Comparison of ENCODE assay signal across 8 mouse cellular contexts in the genomic region with DNA sequence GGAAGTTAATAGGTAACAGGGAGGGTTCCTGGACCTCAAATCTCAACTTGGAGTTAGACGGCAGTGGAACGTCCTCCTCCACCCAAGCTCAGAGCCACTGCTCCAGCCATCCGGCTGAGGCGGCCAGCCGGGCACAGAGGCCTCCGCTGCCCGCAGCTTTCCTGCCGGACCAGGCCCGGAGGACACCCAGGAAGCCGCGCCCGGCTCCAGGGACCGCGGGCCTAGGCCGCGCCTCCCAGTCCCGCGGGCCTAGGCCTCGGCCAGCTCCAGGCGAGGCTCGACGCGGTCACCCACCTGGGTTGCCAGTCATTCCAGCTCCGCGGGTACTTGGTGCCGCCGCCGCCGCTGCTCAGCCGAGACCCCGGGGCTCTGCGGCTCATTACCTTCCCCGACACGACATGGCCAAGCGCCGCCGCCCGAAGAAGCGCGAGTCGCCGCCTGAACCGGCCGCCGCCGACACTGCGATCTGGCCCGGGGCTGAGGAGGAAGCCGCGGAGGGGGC. TPM values are rescaled to one million over a fixed set of nuclear protein-coding genes. Genes with fewer than 3 reads are reported as not detected.
DNase-seq lines count a peak whose midpoint lies in the region; ATAC-seq and TF ChIP-seq lines count a peak whose summit lies in the region.

No protein-coding gene starts in this region.

- H3K9me3 ChIP-seq in kidney, embryonic 15.5 days (replicated peaks), result no peaks in the 10 kb centered on the region
- H3K9me3 ChIP-seq in forebrain, embryonic 13.5 days (replicated peaks), result no peaks in the 10 kb centered on the region
- H3K9me3 ChIP-seq in stomach, embryonic 14.5 days (ENCODE audit: control insufficient read depth, low read depth, low read length), result no peaks in the 10 kb centered on the region

- DNase-seq in kidney, postnatal 4 days, result no peak
- DNase-seq in R1 (ENCODE audit: low read depth, low spot score), result peak; percentile 52
- peak; percentile 54 for DNase-seq in liver, adult 2 months (ENCODE audit: extremely low read depth, low read depth, low spot score)
- DNase-seq in gastrocnemius, postnatal 10 days, result no peak
- DNase-seq in B cell, adult 2 months, result no peak

- peak overlapping the region; percentile 96 for H3K27ac ChIP-seq in kidney, embryonic 15.5 days
- H3K27ac ChIP-seq in forebrain, embryonic 13.5 days, result peak overlapping the region; percentile 94
- H3K27ac ChIP-seq in liver, adult 2 months (replicated peaks; ENCODE audit: insufficient read depth, low read depth, low read length), result peak overlapping the region; percentile 89
- peak overlapping the region; percentile 96 for H3K27ac ChIP-seq in stomach, embryonic 14.5 days (ENCODE audit: low read length)

- TF ChIP-seq CTCF in liver, adult 2 months (IDR thresholded peaks at IDR 0.05; ENCODE audit: low read depth, low read length), result no peak

- H3K4me1 ChIP-seq in kidney, embryonic 15.5 days, result peaks cover 15% of the 10 kb centered on the region
- peaks cover 16% of the 10 kb centered on the region for H3K4me1 ChIP-seq in forebrain, embryonic 13.5 days
- peaks cover 10% of the 10 kb centered on the region for H3K4me1 ChIP-seq in liver, adult 2 months (ENCODE audit: control insufficient read depth, insufficient read depth, low read length)
- H3K4me1 ChIP-seq in stomach, embryonic 14.5 days (ENCODE audit: control insufficient read depth, insufficient read depth, low read length), result no peaks in the 10 kb centered on the region

- WGBS in kidney, embryonic 15.5 days, result under 1% methylated on average over 50 of the region's 50 CpGs
- WGBS in forebrain, embryonic 13.5 days, result under 1% methylated on average over 48 of the region's 50 CpGs
- WGBS in liver, adult 2 months, result under 1% methylated on average over 48 of the region's 50 CpGs
- WGBS in stomach, embryonic 14.5 days, result under 1% methylated on average over 49 of the region's 50 CpGs

- 0 out of 2 replicates have a peak, but pooled peaks have one; percentile 16 for TF ChIP-seq POLR2A in liver, adult 2 months (IDR thresholded peaks at IDR 0.05; ENCODE audit: extremely low read depth, insufficient read depth, low read length)

- no peaks in the 10 kb centered on the region for H3K36me3 ChIP-seq in kidney, embryonic 15.5 days
- no peaks in the 10 kb centered on the region for H3K36me3 ChIP-seq in forebrain, embryonic 13.5 days (ENCODE audit: poor library complexity, severe bottlenecking)
- no peaks in the 10 kb centered on the region for H3K36me3 ChIP-seq in liver, adult 2 months (ENCODE audit: control insufficient read depth, insufficient read depth, low read length)
- no peaks in the 10 kb centered on the region for H3K36me3 ChIP-seq in stomach, embryonic 14.5 days (ENCODE audit: control insufficient read depth, insufficient read depth, low read length)

- no peaks in the 10 kb centered on the region for H3K27me3 ChIP-seq in kidney, embryonic 15.5 days
- no peaks in the 10 kb centered on the region for H3K27me3 ChIP-seq in forebrain, embryonic 13.5 days
- no peaks in the 10 kb centered on the region for H3K27me3 ChIP-seq in liver, adult 2 months (ENCODE audit: control insufficient read depth, insufficient read depth, low read length)
- no peaks in the 10 kb centered on the region for H3K27me3 ChIP-seq in stomach, embryonic 14.5 days (ENCODE audit: control insufficient read depth, insufficient read depth, low read length)

- peak; percentile 54 for ATAC-seq in kidney, embryonic 15.5 days (replicated peaks; ENCODE audit: low FRiP score)
- peak; percentile 55 for ATAC-seq in forebrain, embryonic 13.5 days
- peak; percentile 31; the same call in 1 of the 2 replicates for ATAC-seq in stomach, embryonic 14.5 days (ENCODE audit: insufficient number of reproducible peaks, insufficient read depth, low FRiP score, low read depth)

- peak overlapping the region; percentile 96 for H3K4me3 ChIP-seq in kidney, embryonic 15.5 days (replicated peaks)
- H3K4me3 ChIP-seq in forebrain, embryonic 13.5 days, result peak overlapping the region; percentile 97
- peak overlapping the region; percentile 88 for H3K4me3 ChIP-seq in liver, adult 2 months (ENCODE audit: insufficient read depth, low read depth, low read length)
- peak overlapping the region; percentile 91 for H3K4me3 ChIP-seq in stomach, embryonic 14.5 days (ENCODE audit: low read depth, low read length)

- H3K79me2 ChIP-seq in liver, adult 2 months (ENCODE audit: control insufficient read depth, insufficient read depth, low read length), result peaks cover 3% of the 10 kb centered on the region; the same call in 1 of the 2 replicates

- peak overlapping the region; percentile 78 for H3K4me2 ChIP-seq in kidney, embryonic 15.5 days
- H3K4me2 ChIP-seq in forebrain, embryonic 13.5 days, result peak overlapping the region; percentile 83
- H3K4me2 ChIP-seq in stomach, embryonic 14.5 days (replicated peaks; ENCODE audit: low read depth, low read length), result peak overlapping the region; percentile 61

- H3K9ac ChIP-seq in kidney, embryonic 15.5 days, result peak overlapping the region; percentile 91
- peak overlapping the region; percentile 97 for H3K9ac ChIP-seq in forebrain, embryonic 13.5 days
- peak overlapping the region; percentile 97 for H3K9ac ChIP-seq in liver, adult 2 months (ENCODE audit: low read depth, low read length)
- H3K9ac ChIP-seq in stomach, embryonic 14.5 days (replicated peaks; ENCODE audit: low read depth, low read length), result peak overlapping the region; percentile 95

RNA-seq across cellular contexts. Expression of gene Smg1, which starts 0.5 kb away (rescaled TPM):
- 17.3 and 19.0 TPM in 2 replicates for polyA plus RNA-seq in kidney, embryonic 15.5 days (2015; fragmentation: Nextera tagmentation; extraction: Ambion mirVana)
- 19.1 and 19.3 TPM in 2 replicates for polyA plus RNA-seq in forebrain, embryonic 13.5 days (2015; fragmentation: Nextera tagmentation; extraction: Ambion mirVana)
- total RNA-seq in liver, adult 2 months (2014; rRNA removed), result 27.9 and 33.3 TPM in 2 replicates
- 5.5 and 5.7 TPM in 2 replicates for polyA plus RNA-seq in liver, adult 2 months (2012; rRNA removed)
- 36.5 and 41.6 TPM in 2 replicates for polyA plus RNA-seq in stomach, embryonic 14.5 days (2014; fragmentation: Nextera tagmentation; extraction: Ambion mirVana)
- total RNA-seq in gastrocnemius, postnatal 10 days (2021), result 10 to 100 TPM; 27.1 to 36.2 TPM

Comparison
In these comparisons a context has a peak if more than half of its experiments do, and no peak if none do; other contexts are left out.
1. DNase-seq: peak in R1 (single experiment) and liver, adult 2 months (single experiment); none in kidney, postnatal 4 days (0 of 2), gastrocnemius, postnatal 10 days (single experiment) and B cell, adult 2 months (0 of 2).
2. Peak in every context shown above with its lines, with median percentiles within 50 percentile points of each other: ATAC-seq, H3K27ac ChIP-seq, H3K4me2 ChIP-seq, H3K4me3 ChIP-seq and H3K9ac ChIP-seq.